Mouse (Mus musculus) C2C12 (cell line): ENCODE measurements around the gene Marveld1. TPM values are rescaled to one million over a fixed set of nuclear protein-coding genes. Genes with fewer than 3 reads are reported as not detected.

Source experiments
- H3K27me3 ChIP-seq: one replicate; pipeline ENCODE4 v1.6.1; 2011; ENCODE audit not compliant: control insufficient read depth, insufficient read depth, insufficient read length
- H3K36me3 ChIP-seq: one replicate; pipeline ENCODE4 v1.6.1; 2011; ENCODE audit not compliant: control insufficient read depth, insufficient read depth
- H3K4me3 ChIP-seq: one replicate; pipeline ENCODE4 v1.5.1; 2011; ENCODE audit warnings: mild to moderate bottlenecking, control low read depth; ENCODE audit not compliant: poor library complexity, insufficient read depth, severe bottlenecking
- H3K79me2 ChIP-seq: one replicate; pipeline ENCODE4 v1.6.1; 2011; ENCODE audit not compliant: control insufficient read depth, insufficient read depth
- H3K79me3 ChIP-seq: one replicate; pipeline ENCODE4 v1.6.1; 2011; ENCODE audit warnings: low read depth, control low read depth
- H3ac ChIP-seq: one replicate; pipeline ENCODE3; 2011; ENCODE audit warnings: low read depth; ENCODE audit not compliant: control insufficient read depth, insufficient read length
- CEBPB ChIP-seq: IDR thresholded peaks from one replicate; pipeline ENCODE4 v1.6.1; 2011; ENCODE audit warnings: low read depth, mild to moderate bottlenecking, control low read depth, moderate library complexity
- CTCF ChIP-seq: IDR thresholded peaks from one replicate; pipeline ENCODE4 v1.5.1; 2011; ENCODE audit not compliant: control insufficient read depth, insufficient read depth, insufficient read length
- FOSL1 ChIP-seq: IDR thresholded peaks from one replicate; pipeline ENCODE4 v1.8.0; 2011; ENCODE audit warnings: mild to moderate bottlenecking, low read length; ENCODE audit not compliant: poor library complexity, insufficient read depth, severe bottlenecking
- MAX ChIP-seq: IDR thresholded peaks from one replicate; pipeline ENCODE4 v1.6.1; 2011; ENCODE audit warnings: mild to moderate bottlenecking, control low read depth
- MYOD1 ChIP-seq: IDR thresholded peaks from one replicate; pipeline ENCODE4 v1.6.1; 2011; ENCODE audit warnings: low read depth; ENCODE audit not compliant: control insufficient read depth, insufficient read length
- MYOG ChIP-seq: IDR thresholded peaks from one replicate; pipeline ENCODE4 v1.6.1; 2011; ENCODE audit not compliant: control insufficient read depth, insufficient read length; ENCODE audit errors: extremely low read depth
- USF1 ChIP-seq: IDR thresholded peaks from one replicate; pipeline ENCODE4 v1.6.1; 2011; ENCODE audit warnings: low read depth, mild to moderate bottlenecking, control low read depth, moderate library complexity
- polyA plus RNA-seq: library from polyadenylated mRNA; unstranded; fragments of >200 nt; fragmentation: generic; extraction: Trizol; gene quantifications from one replicate; pipeline ENCODE4 v1.2.1, GENCODE M21; 2012; ENCODE audit warnings: missing spikeins

The Marveld1 gene
- polyA plus RNA-seq, 1 experiment: 33.0 TPM

GRCm38 (mm10) chr19:42142757-42143156 lies 4.4 kb upstream of the Marveld1 start:
- no peaks in the 10 kb centered on the region for H3K27me3 ChIP-seq
- H3K79me2 ChIP-seq: peaks cover 3% of the 10 kb centered on the region
- H3ac ChIP-seq: no peak overlapping the region
- no peaks in the 10 kb centered on the region for H3K36me3 ChIP-seq
- H3K4me3 ChIP-seq: no peak overlapping the region
- no peaks in the 10 kb centered on the region for H3K79me3 ChIP-seq
- no peak for TF ChIP-seq MYOG
- no peak for TF ChIP-seq CTCF
- TF ChIP-seq MYOD1: no peak
- no peak for TF ChIP-seq USF1
- TF ChIP-seq MAX: no peak
- no peak for TF ChIP-seq CEBPB
- no peak for TF ChIP-seq FOSL1

GRCm38 (mm10) chr19:42144067-42144466 lies 3.1 kb upstream of the Marveld1 start:
- H3K4me3 ChIP-seq: no peak overlapping the region
- peaks cover under 1% of the 10 kb centered on the region for H3K36me3 ChIP-seq
- peaks cover 16% of the 10 kb centered on the region for H3K79me2 ChIP-seq
- H3ac ChIP-seq: no peak overlapping the region
- TF ChIP-seq CEBPB (no peak), CTCF (no peak), USF1 (no peak), MYOG (no peak), MAX (no peak), FOSL1 (no peak), MYOD1 (no peak)
- H3K27me3 ChIP-seq: no peaks in the 10 kb centered on the region
- H3K79me3 ChIP-seq: peaks cover 11% of the 10 kb centered on the region

DNA sequence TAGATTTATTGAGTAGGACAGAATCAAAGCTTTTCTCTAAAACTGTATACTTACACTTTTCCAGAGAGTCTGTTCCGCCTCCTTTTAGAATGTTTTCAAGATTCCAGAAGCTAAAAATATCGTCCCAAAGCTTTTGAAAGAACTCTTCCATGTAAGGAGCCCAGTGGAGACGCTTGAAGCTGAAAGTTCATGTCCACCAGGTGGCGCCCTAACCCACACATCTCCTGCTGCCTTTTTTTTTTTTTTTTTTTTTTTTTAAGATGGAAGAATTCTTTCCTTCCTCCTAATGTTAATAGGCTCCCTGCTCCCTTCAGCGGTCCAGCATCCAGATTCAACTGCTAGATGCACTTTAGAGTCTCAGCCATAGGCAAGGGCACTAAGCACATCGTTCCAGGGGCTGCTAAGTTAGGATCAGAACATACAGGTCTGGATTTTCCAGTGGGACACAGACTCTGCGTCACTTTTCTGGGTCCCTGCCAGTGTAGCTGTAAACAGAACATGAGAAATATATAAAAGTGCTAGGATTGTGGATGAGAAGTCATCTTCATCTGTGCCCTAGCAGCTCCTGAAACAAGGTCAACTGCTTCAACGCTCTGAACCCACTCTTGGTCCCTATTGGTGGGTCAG lies 2.5 kb upstream of the Marveld1 start:
- peaks cover 15% of the 10 kb centered on the region for H3K79me3 ChIP-seq
- TF ChIP-seq CTCF (peak; percentile 24), CEBPB (no peak)
- peaks cover 22% of the 10 kb centered on the region for H3K79me2 ChIP-seq

DNA sequence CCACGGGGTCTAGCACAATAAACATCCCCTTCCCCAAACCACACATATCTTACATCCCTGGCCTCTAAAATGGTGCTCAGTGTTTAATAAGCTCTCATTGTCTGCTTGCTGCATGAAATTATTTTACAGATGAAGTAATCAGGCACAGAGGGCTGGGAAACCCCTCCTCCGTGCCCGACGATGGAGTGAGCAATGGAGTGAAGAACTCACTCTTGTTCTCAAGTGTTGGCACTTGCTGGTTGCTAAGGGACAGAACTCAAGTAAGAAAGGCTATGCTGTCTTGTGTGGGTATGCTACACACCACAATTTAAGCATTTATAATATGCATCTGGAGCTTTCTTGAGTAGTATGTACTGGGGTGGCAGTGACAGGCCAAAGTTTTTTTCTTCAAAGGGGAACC lies 2.0 kb upstream of the Marveld1 start:
- Histone ChIP-seq H3K79me2 (peaks cover 27% of the 10 kb centered on the region), H3K27me3 (no peaks in the 10 kb centered on the region), H3ac (no peak overlapping the region), H3K79me3 (peaks cover 19% of the 10 kb centered on the region), H3K4me3 (no peak overlapping the region), H3K36me3 (peaks cover 9% of the 10 kb centered on the region)
- no peak for TF ChIP-seq USF1
- TF ChIP-seq FOSL1: no peak
- no peak for TF ChIP-seq MYOG
- TF ChIP-seq CTCF: no peak

More for the DNA sequence above, 2.5 kb upstream of the Marveld1 start:
- no peak overlapping the region for H3K4me3 ChIP-seq
- H3K27me3 ChIP-seq: no peaks in the 10 kb centered on the region
- no peak overlapping the region for H3ac ChIP-seq
- H3K36me3 ChIP-seq: peaks cover 5% of the 10 kb centered on the region

DNA sequence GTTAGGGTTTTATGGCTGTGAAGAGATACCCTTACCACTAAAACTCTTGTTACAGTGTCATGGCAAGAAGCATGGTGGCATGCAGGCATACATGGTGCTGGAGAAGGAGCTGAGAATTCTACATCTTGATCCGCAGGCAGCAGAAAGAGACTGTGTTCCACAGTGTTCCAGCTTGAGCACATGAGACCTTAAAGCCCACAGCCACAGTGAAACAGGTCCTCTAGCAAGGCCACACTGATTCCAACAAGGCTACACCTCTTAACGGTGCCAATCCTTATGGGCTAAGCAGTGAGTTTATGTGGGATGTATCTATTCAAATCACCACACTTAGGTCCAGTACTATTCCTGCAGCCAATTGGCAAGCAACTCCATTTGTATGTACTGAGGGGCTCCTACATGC lies 1.5 kb upstream of the Marveld1 start:
- H3K27me3 ChIP-seq: no peaks in the 10 kb centered on the region
- TF ChIP-seq CTCF: no peak
- no peak overlapping the region for H3K4me3 ChIP-seq
- peaks cover 33% of the 10 kb centered on the region for H3K79me2 ChIP-seq
- H3ac ChIP-seq: no peak overlapping the region
- H3K79me3 ChIP-seq: peaks cover 22% of the 10 kb centered on the region
- peaks cover 11% of the 10 kb centered on the region for H3K36me3 ChIP-seq

DNA sequence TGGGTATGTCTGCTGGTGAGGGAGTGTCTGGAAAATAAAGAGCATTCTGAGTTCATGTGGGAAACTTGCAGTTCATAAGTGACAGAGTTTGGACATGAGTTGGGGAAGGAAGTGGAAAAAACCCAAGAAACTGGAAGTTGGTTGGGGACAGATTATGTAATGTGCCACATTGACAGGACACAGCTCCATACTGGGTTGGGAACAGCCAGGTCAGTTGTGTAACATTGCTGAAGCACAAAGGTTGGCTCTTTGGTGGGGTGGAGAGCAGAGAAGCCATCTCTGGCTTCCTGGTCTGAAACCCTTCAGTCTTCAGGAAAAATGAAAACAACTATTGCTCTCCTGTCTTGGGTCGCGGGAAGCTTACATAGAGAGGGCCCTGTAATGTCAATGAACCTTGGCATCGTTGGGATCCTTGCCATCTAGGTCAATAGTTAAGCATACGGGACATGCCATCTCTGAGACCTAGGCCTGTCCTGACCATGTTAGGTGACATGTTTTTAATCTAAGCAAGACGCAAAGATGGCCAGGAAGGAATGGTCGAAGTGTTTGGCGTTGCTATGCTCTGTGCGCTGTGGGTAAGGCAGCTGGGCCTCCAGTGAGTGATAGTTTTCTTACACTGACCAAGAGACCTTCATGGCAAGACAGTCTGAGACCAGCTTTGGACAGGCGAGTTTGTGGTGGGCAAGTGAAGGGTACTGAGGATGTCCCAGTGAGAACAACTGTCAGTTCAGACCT lies 757 bp upstream of the Marveld1 start:
- H3K4me3 ChIP-seq: no peak overlapping the region
- H3ac ChIP-seq: no peak overlapping the region

More for the DNA sequence above, 757 bp upstream of the Marveld1 start:
- no peak for TF ChIP-seq CTCF
- no peak for TF ChIP-seq CEBPB
- TF ChIP-seq USF1: no peak
- TF ChIP-seq FOSL1: no peak
- no peak for TF ChIP-seq MYOG
- no peak for TF ChIP-seq MYOD1
- peaks cover 18% of the 10 kb centered on the region for H3K36me3 ChIP-seq
- no peaks in the 10 kb centered on the region for H3K27me3 ChIP-seq
- peaks cover 37% of the 10 kb centered on the region for H3K79me2 ChIP-seq
- peaks cover 22% of the 10 kb centered on the region for H3K79me3 ChIP-seq
